Mouse (Mus musculus) kidney, postnatal 36 days (tissue): ENCODE measurements around the gene Pyy.

Experiments
- DNase-seq, 2 experiments: peaks; one replicate each; pipeline ENCODE4 v3.0.0; 2021 to 2022; ENCODE audit warnings: mixed read lengths in 2 of 2

Pyy gene

DNA sequence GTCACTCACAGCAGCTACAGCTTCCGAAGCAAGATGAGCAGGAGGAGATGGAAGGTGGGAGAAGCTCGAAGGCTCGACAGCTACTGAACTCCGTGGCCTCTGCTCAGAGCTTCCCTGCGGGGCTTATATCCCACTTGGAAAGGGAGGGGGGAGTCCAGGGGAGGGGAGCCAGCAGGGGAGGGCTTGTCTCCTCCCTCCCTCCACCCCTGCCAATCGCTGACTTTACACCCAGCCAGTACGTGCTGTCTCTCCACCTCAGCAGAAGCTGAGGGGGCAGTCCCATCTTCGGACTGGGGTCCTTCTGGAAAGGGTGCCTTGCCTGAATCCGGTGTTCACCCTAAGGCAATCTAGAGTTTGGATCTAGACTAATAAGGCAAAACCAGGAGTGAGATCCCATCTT, at the start of gene Pyy:
TSS of gene Pyy (minus strand) at position 101 of the 400 bp plus-strand sequence.
- DNase-seq, result no peak

DNA sequence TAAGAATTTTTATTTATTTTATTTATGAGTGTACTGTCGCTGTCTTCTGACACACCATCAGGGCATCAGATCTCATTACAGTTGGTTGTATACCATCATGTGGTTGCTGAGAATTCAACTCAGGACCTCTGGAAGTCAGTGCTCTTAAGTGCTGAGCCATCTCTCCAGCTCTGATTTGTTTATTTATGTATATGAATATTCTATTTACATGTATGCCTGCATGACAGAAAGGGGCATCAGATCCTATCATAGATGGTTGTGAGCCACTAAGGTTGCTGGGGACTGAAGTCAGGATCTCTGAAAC, 49.1 kb upstream of the Pyy start:
- DNase-seq, result no peak

DNA sequence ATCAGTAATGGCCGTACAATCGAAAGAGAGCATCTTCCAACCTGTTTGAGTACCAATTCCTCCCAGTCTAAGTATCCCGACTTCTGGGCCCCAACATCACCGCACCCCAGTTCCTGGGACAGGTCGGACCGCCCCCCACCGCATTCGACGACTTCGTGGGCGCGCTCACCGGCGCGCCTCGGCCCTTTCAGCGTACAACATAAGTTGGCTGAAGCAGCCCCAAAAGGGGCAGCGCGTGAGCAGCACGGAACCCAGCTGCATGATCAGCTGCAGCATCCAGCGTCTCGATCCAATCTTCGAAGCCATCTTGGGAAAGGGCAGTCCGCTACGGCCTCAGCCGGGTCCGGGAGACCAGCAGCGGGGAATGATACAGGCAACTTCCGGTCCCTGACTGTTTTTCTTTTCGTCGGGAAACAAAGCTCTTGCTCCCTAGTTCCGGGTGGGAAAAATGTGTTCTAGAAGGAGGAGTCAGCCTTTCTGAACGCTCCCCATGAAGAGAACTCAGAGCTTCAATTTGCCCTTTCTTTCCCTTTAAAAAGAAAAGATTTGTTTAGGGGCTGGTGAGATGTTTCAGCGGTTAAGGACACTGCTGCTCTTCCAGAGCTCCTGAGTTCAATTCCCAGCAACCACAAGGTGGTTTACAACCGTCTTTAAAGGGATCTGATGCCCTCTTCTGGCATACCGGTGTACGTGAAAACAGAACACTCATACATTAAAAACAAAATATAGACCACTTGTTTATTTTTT, 48.6 kb upstream of the Pyy start, which contains the start of gene Tmem101:
TSS of gene Tmem101 (minus strand) at position 366 of the 747 bp plus-strand sequence.
- DNase-seq, result peak; percentile 94 to 95

DNA sequence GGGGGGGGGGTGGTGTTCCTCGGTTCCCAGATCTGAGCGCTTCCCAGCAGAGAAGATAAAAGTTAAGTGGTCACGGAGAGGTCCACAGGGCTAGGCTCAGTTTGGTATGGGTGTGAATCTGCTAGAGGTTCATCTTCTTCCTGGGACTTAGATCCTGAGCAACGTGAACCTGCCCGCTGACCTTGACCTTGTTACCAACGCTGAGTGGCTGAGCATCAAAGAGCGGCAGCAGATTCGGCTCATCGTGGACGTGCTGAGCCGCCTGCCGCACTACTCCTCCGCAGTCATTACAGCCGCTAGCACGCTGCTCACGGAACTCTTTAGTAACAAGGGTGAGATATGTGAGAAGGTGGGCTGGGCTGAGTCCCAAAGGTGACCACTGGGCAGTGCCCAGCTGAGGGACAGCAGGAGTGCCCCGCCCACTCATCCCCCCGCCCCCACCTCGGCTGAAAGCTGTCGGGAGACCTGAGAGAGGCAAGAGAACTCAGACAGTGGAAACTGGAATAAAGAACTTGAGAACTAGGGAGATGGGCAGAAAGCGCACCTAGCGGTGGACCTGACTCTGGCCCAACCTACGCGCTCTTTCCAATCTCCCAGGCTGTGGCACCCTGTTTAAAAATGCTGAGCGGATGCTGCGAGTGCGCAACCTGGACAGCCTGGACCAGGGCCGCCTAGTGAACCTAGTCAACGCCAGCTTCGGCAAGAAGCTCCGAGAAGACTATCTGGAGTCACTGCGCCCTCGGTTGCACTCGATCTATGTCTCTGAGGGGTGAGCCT, 39.8 kb upstream of the Pyy start:
- no peak for DNase-seq

DNA sequence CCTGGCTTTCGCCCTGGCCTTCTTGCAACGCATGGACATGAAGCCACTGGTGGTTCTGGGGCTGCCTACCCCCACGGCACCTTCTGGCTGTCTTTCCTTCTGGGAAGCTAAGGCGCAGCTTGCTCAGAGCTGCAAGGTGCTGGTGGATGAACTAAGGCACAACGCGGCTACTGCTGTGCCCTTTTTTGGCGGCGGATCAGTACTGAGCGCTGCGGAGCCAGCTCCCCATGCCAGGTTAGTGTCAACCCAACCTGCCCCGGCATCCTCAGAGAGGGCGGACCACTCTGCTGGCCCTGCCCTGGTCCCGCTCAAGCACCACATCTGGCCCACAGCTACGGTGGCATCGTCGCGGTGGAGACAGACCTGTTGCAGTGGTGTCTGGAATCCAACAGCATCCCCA, 38.9 kb upstream of the Pyy start:
- DNase-seq, result no peak

DNA sequence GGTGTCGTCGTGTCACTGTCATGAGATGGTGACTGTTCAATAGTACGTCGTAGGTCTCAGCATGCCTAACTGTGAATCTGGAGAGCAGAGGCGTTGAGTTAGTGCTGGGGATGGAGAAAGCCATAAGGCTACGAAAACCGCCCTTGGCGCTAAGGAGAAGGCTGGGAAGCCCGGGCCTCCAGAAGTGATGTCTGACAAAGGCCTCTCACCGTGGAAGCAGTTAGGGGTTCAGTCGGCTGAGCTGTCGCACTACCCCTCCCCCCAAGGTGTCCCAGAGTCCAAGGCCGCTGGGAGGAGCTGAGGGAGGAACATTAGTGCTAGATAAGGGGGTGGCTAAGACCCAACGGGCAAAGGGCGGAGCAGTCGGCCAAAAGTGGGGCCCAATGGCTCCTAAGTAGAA, 38.4 kb upstream of the Pyy start:
- peak; percentile 37 to 63 for DNase-seq

DNA sequence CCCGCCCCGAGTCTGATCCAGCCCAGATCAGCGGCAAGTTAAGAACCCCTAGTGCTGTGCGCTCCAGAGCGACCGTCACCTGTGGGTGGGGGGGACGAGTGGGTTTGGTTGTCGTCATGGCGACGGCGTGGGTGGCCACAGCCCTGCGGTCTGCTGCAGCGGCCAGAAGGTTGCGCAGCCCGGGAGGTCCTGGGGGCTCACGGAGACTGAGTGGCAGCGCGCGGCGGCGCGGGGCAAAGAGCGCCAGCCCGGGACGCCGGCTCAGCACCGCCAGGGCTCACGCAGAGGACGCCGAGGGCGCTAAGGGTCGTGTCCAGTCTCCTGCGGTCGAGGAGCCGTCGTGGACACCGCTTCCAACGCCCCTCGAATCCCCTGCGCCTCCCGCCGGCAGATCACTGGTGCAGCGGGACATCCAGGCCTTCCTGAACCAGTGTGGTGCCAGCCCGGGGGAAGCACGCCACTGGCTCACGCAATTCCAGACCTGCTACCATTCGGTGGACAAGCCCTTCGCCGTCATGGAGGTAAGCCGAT, 37.9 kb upstream of the Pyy start, which contains the start of gene Nags:
TSS of gene Nags (plus strand) at position 43 of the 531 bp plus-strand sequence.
- peak in 1 of 2 experiments; percentile 23 for DNase-seq

DNA sequence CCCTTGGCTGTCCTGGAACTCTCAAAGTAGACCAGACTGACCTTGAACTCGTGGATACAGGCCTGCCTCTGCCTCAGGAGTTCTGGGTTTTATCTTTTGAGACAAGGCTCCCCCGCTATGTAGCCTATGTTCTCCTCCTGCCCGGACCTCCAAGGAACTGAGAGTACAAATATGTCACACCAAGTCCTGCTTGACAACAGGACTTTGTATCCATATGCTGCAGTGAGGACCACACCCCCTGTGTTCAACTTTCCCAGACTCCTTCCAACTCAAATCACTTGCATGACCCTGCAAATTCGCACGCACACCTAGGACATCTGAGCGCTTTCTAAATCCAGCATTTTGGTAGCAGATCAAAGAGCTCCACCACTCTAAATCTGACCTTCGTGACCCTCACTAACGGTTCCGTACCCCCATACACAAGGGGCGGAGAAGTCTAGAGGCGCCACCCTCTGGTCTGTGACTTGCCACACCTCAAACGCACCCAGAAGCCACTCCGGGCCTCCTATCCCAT, 37.4 kb upstream of the Pyy start:
- DNase-seq, result no peak

DNA sequence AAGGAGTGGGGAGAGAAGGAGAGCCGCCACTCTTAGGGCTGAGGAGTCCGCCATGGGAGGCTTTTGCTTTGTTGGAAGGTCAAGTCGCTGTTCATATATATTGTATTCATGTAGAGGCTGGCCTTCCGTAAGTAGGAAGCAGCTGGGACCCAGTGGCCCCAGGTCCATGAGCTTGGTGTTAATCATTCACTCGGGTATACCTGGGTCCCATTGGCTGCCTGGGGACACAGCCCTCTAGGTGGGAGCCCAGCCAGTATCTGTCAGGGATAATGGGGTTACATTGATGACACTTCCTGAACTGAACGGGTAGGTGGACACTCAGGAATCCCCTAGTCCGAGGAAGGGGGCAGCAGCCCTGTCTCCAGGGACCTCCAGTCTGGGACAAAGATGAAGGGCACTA, 34.7 kb upstream of the Pyy start:
- DNase-seq, result peak; percentile 57 to 76

DNA sequence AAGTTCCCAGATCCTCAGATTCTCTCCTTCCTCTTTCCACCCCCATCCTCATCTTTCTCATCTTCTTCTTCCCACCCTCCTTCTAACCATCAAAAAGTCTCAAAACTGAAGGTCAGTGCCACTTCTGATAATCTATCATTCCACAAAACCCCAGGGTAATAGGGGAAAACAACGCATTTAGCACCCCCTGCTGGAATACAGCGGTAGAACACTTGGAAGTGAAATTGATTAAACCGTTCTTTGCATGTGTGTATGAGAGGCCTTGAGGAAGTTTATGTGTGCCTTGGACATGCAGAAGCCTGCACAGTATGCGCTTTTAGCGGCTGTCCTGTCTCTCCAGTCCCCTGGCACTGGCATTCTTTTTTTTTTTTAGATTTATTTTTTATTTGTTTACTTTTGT, 32.9 kb upstream of the Pyy start:
- DNase-seq, result peak; percentile 57 to 81

DNA sequence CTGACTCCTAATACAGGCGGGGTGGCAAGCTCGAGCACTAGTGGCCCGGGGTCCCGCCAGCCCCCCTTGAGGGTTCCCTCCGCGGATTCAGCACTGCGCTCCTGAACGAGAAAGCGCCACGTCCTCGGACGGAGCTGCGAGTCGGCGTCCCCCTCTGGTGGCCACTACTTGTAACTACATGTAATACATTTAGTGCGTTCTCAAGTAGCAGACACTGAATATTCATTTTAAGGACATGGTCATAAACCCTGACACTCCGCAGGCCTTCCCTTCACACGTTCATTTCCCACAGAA, 30.8 kb upstream of the Pyy start:
- peak; percentile 62 to 84 for DNase-seq

DNA sequence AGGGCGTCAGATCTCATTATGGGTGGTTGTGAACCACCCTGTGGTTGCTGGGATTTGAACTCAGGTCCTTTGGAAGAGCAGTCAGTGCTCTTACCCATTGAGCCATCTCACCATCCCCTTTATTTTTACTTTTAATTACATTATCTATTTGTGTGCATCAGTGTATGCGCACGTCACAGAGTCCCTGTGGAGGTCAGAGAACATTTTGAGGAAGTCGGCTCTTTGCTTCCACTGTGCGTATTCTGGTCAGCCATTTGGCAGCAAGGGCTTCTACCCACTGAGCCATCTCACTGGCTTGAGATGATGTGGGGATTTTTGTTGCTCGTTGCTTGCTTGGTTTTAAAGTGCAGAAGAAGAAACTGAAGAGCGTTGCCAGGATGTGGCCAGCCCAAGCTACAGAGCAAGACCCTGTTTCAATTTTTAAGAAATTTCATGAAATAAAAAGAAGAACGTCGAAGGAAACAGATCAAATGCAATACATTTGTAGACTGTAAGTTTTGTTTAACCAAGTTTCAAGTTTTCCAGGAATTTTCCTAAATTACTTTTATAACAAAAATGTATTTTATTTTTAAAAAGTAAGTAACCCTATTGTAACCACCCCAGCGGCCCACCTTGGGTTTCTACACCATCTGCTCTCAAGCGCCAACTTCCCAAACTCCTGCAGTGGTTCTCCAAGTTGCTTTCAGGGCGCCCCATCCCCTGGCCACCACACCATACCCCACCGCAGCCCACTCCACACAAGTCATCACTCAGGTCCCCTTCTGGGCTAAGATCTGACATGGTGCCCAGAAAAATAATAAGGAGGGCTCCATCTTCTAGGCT, 30.2 kb upstream of the Pyy start:
- no peak for DNase-seq

DNA sequence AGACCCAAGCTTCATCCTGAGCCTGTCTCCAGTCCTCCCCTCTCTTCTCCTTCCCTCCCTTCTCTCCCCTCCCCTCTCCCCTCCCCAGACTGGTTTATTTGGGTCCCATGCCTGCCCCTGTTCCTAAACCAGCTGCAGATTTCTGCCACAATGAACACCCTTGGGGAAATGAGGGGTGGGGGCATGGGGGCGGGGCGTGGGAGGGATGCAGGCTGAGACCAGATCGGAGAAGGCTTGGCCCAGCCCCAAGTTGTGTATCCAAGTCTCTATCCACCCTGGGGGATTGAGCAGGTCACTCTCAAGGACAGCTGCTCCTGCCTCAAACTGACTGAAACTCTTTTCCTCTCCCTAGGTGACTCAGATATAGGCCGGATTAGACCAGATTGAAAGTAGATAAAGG, 26.9 kb upstream of the Pyy start:
- DNase-seq, result no peak

DNA sequence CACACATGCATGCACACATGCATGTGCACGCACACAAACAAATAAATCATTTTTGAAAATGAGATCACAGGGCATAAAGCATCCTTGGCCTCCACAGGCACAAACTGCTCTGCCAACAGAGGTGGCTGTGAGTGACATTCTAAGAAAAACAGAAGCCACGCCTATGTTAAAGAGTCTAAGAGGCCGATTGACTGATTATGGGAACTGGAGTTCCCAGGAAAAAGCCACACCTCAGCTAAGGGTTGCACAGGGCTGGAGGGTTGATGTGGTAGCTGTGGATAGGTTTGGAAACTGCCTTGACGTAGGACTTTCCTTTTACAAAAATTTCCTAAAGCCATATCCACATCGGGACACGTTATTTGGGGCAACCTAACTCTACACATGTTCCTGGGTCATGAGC, 9.8 kb upstream of the Pyy start:
- no peak for DNase-seq

DNA sequence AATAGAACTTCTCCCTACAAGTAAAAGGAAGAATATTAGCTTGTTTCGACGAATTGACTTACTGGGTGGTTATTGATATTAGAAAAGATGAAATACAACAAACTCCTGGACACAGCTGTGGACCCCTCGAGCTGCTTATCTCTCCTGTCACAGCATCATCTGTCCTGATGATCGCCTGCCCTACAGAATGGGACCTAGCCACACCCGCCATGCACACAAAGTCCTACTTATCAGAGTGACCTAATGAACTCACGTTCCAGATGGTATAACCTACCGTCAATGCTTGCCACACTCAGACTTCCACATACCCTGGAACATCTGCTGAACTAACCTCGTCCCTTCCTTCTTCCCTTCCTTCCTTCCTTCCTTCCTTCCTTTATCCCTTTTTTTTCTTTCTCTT, 8.6 kb upstream of the Pyy start:
- no peak for DNase-seq

DNA sequence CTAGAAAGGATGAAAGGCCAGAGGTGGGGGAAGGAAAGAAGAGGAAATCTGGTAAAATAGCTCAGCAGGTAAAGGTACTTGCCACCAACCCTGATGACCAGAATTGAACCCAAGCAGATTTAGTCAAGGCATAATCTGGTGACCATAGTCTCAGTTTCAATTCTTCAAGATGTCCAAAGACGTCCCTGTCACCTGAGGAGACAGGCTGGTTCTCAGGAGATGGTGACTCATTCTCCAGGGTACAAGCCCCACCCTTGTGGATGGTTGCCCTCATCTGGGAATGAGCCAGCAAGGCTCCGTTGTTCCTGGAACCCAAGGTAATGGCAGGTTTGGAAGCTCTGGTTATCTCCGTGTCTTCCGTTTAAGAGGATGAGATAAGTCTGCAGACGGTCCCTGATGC, 3.9 kb upstream of the Pyy start:
- DNase-seq, result no peak

DNA sequence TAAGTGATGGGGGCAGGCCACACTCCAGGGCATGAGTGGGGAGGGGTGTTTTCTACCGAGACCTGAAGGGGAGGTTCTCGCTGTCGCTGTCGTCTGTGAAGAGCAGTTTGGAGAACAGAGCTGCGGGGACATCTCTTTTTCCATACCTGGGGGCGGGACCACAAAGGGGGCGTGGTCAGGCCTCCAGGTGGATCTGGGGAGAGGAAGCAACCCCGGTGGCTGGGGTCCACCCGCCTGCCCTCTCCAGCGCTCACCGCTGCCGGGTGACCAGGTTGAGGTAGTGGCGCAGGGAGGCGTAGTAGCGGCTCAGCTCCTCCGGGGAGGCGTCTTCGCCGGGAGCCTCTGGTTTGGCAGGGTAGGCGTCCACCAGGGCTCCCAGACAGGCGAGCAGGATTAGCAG, 721 bp downstream of the Pyy start:
- DNase-seq, result peak in 1 of 2 experiments; percentile 17

DNA sequence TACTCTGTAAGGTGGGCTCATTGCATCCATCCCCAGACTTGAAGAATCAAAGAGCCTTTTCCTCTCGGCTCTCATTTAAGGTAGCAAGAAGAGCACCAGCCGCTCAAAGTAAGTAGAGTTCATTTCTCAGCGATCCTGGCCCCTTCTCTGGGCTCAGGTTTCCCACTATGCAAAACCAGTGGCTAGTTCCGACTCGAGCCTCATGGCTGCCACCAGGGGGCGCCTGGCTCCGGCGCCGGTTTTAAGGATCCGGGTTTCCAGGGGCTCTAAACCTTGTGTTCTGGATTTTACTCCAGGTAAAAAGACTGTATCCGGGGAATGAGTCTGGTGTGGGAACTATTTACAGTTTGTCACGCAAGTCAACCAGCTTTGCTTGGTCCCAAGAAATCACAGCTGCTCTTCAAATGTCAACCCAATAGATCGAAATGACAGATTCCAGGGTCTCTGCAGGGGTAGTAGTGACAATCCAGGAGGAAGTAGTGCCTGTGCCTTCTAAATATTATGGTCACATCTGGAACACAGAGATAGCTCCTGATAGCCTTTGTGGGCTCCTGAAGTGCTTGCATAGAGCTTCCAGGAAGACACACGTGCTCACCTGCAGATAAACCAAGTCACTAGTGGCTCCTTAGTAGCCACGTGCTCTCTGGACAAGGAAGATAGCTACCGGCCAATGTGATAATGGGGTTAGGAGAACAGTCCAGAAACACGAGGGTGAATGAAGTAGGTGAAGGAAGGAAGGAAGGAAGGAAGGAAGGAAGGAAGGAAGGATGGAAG, 5.0 kb downstream of the Pyy start:
- peak; percentile 46 to 87 for DNase-seq

DNA sequence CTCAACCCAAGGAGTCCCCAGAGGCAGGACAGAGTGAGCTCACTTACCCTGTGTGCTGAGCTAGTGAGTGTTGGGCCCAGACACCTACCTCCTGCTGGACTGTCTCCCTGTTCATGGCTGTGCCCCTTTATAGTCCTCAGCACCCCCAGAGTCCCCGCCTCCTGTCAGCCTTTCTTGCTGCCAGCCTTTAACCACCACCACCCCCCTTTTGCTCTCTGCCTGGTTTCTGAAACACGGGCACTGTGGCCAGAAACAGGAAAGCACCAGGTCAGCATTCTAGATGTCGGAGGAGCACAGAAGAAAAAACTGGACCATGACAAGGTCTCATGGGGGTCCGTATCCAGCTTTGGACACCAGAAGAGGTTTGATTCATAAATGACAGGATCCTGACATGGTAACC, 6.4 kb downstream of the Pyy start, which contains the start of gene Ppy:
TSS of gene Ppy (minus strand) at position 101 of the 400 bp plus-strand sequence.
- no peak for DNase-seq

DNA sequence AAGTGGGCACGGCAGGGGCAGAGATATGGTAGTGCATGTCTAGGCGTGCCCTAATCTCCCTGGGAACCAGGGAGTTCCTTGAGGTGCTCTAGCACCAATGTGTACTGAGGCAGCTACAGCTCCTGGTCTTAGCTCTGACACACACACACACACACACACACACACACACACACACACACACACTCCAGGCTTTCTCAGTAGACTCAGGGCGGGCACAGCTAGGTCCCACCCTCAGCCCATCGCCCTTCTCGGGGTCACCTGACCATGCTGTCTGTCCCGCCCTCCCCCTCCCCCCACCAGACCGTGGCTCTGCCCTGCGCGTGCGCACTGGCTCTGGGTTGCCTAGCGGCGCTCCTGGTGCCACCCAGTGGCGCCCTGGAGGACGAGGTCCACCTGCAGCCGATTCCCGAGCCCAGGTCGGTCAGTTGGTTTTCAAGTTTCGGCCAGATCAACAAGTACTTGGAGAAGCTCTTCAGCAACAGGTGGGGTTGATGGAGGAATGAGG, 10.7 kb downstream of the Pyy start:
- DNase-seq, result peak; percentile 76 to 86

DNA sequence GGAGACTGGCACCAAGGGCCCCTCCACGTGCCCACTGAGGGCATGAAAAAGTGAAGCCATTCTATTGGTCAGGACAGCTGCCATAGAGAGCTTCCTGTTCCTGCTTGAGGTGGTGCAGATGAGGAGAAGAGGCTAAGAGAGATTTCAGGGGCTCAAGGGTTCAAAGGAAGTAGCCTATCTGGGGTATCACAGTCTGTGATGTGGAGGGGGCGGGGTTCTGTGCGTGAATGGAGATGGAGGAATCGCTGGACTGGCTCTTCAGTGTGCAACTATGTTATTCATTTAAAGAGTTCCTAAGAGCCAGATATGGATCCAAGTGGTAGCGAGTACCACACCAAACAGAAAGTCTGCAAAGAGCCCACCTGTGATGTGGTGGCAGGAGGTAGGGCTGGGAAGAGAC, 11.2 kb downstream of the Pyy start:
- no peak for DNase-seq

DNA sequence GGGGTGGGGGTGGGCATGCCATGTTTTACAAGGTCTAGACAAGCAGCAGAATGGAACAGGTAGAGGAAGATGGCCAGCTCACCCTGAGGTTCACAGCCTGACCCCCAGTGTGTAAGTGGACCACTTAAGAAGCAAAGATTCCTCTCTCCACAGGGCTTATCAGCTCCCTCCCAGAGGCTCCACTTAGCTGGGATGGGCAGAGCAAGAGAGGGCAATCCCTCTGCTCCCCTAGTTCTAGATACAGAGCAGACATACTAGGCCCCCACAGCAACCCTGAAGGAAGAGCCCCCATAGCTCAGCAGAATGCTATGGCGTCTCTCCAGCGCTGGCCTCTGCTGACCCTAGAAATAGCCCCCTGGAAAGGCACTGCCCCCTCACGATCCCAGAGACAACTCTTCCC, 12.0 kb downstream of the Pyy start:
- no peak for DNase-seq
